Mouse (Mus musculus): Measurements from ENCODE around the gene 4930572O03Rik.
"Not testable (repeated sequence)": the region's sequence is repeated elsewhere in the genome, so short reads cannot be mapped to it uniquely, and the experiment has no call there.

4930572O03Rik gene

GRCm38 (mm10) chr5:15656959-15657358 is at the start of gene 4930572O03Rik:
Gene 4930572O03Rik (minus strand): TSS chr5:15657059.
- ATAC-seq (ENCODE audit: low TSS enrichment) = not testable (repeated sequence)

- not testable (repeated sequence) for ATAC-seq (ENCODE audit: low TSS enrichment)
Measured at GRCm38 (mm10) chr5:15702891-15703290, 46.0 kb upstream of the 4930572O03Rik start.

GRCm38 (mm10) chr5:15697719-15698118 is 40.9 kb upstream of the 4930572O03Rik start:
- ATAC-seq (ENCODE audit: low TSS enrichment) = not testable (repeated sequence)

- ATAC-seq (ENCODE audit: low TSS enrichment) = not testable (repeated sequence)
Measured at GRCm38 (mm10) chr5:15691849-15692248, 35.0 kb upstream of the 4930572O03Rik start.

GRCm38 (mm10) chr5:15690822-15691221 is 34.0 kb upstream of the 4930572O03Rik start:
- ATAC-seq (ENCODE audit: low TSS enrichment) = not testable (repeated sequence)

GRCm38 (mm10) chr5:15689659-15690213 is 32.9 kb upstream of the 4930572O03Rik start:
- not testable (repeated sequence) for ATAC-seq (ENCODE audit: low TSS enrichment)

- not testable (repeated sequence) for ATAC-seq (ENCODE audit: low TSS enrichment)
Measured at GRCm38 (mm10) chr5:15688874-15689658, 32.2 kb upstream of the 4930572O03Rik start.

- not testable (repeated sequence) for ATAC-seq (ENCODE audit: low TSS enrichment)
Measured at GRCm38 (mm10) chr5:15681301-15682035, 24.6 kb upstream of the 4930572O03Rik start.

GRCm38 (mm10) chr5:15679980-15680949 is 23.4 kb upstream of the 4930572O03Rik start:
- peak; percentile 65 for ATAC-seq (ENCODE audit: low TSS enrichment)

GRCm38 (mm10) chr5:15678907-15679306 is 22.0 kb upstream of the 4930572O03Rik start:
- not testable (repeated sequence) for ATAC-seq (ENCODE audit: low TSS enrichment)

- ATAC-seq (ENCODE audit: low TSS enrichment) = not testable (repeated sequence)
Measured at GRCm38 (mm10) chr5:15677750-15678149, 20.9 kb upstream of the 4930572O03Rik start.

GRCm38 (mm10) chr5:15674429-15675244 is 17.8 kb upstream of the 4930572O03Rik start:
- not testable (repeated sequence) for ATAC-seq (ENCODE audit: low TSS enrichment)

- not testable (repeated sequence) for ATAC-seq (ENCODE audit: low TSS enrichment)
Measured at GRCm38 (mm10) chr5:15673989-15674388, 17.1 kb upstream of the 4930572O03Rik start.

GRCm38 (mm10) chr5:15670789-15671188 is 13.9 kb upstream of the 4930572O03Rik start:
- not testable (repeated sequence) for ATAC-seq (ENCODE audit: low TSS enrichment)

GRCm38 (mm10) chr5:15663847-15664246 is 7.0 kb upstream of the 4930572O03Rik start:
- ATAC-seq (ENCODE audit: low TSS enrichment) = not testable (repeated sequence)

- ATAC-seq (ENCODE audit: low TSS enrichment) = not testable (repeated sequence)
Measured at GRCm38 (mm10) chr5:15652334-15652733, 4.5 kb downstream of the 4930572O03Rik start.

GRCm38 (mm10) chr5:15645707-15646106 is 11.2 kb downstream of the 4930572O03Rik start:
- not testable (repeated sequence) for ATAC-seq (ENCODE audit: low TSS enrichment)

- not testable (repeated sequence) for ATAC-seq (ENCODE audit: low TSS enrichment)
Measured at GRCm38 (mm10) chr5:15637637-15638036, 19.2 kb downstream of the 4930572O03Rik start.

GRCm38 (mm10) chr5:15630068-15630467 is 26.8 kb downstream of the 4930572O03Rik start:
- not testable (repeated sequence) for ATAC-seq (ENCODE audit: low TSS enrichment)

- ATAC-seq (ENCODE audit: low TSS enrichment) = not testable (repeated sequence)
Measured at GRCm38 (mm10) chr5:15628136-15628535, 28.7 kb downstream of the 4930572O03Rik start.

All from frontal cortex, adult (tissue).